Mouse (Mus musculus): ENCODE data around the gene Fads2.

DNA sequence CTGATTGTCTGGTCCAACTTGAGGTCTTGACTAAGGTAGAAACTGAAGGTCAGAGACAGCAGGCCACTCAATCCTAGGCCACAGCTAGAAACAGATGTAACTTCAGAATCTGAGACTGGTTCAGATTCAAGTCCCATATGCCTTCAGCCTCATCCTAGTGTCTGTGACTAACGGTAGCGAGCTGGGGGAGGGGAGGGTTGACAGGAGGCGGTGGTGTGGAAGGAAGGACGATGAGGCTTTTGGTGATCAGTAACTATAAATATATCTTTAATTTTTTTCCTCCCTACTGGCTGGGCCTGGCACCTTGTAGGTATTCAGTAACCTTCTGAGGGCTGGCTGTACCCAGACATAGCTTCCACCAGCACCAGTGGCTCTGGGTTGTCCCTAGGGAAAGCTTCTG, 86.1 kb downstream of the Fads2 start:
- no peak for TF ChIP-seq POLR2A (IDR thresholded peaks at IDR 0.05; ENCODE audit: extremely low read depth, insufficient read depth, low read length)
- TF ChIP-seq CTCF (IDR thresholded peaks at IDR 0.05; ENCODE audit: low read depth, low read length): no peak
